Mouse (Mus musculus): ENCODE measurements around the gene Rnf41.

Rnf41 gene

GRCm38 (mm10) chr10:128486370-128486769, 74.9 kb downstream of the Rnf41 start:
- DNase-seq (ENCODE audit: low spot score in 2 of 2): no peak

DNA sequence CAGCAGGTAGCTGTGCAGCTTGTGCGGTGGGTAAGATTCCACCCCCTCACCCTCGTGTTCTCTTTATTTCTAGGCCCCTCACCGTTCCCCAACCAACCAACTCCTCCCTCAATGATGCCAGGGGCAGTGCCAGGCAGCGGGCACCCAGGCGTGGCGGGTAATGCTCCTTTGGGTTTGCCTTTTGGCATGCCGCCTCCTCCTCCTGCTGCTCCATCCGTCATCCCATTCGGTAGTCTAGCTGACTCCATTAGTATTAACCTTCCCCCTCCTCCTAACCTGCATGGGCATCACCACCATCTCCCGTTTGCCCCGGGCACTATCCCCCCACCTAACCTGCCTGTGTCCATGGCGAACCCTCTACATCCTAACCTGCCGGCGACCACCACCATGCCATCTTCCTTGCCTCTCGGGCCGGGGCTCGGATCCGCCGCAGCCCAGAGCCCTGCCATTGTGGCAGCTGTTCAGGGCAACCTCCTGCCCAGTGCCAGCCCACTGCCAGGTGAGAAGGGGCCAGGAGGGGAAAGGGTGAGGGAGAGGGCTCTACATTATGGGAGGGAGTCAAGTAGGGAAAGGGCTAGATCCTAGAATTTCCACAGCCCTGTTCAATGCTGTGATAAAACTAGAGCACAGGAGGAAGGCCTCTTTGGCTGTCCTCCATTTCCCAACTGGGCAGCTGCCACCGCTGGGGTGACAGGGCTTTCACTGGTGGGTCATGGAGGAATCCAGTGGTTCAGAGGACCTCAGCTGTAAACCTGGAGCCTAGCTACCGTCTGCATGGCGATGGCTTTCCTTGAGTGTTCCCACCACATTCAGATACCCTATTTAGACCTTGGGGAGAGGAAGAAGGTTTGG, 76.6 kb downstream of the Rnf41 start:
- DNase-seq (ENCODE audit: low spot score in 2 of 2): no peak

DNA sequence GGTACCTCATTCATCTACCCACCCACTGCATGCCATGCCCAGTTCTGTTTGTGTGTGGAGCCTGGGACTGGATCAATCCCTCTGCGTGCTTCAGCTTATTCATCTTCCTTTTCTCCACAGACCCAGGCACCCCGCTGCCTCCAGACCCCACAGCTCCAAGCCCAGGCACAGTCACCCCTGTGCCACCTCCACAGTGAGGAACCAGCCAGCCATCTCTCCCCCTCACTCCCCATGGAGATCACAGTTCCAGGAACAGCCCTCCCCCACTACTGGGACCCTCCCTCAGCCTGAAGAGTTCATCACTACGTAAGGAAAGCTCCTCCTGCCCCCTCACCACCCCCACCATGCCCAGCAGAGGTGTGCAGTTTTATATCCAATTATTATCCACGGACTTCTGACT, 77.3 kb downstream of the Rnf41 start:
- DNase-seq (ENCODE audit: low spot score in 2 of 2): no peak

- no peak for DNase-seq (ENCODE audit: low spot score in 2 of 2)
Measured at GRCm38 (mm10) chr10:128489380-128489779, 77.9 kb downstream of the Rnf41 start.

DNA sequence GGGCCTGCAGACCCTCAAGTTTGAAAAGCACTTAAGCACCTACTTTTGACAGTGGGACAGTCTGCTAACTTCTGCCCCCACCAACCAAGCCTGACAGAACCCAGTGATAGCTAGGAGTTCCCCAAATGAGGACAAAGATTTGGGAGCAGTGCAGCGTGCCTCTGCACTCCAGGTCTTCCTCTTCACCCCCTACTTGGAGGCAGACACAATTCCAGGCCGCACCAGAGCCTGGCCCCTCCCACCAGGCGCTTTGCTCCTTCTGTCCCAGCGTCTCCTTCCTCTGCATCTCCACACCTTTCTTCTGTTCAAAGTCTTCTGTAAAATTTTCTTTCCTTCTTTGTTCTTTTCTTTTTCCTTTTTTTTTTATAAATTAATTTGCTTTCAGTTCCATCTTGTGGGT, 78.3 kb downstream of the Rnf41 start:
- no peak for DNase-seq (ENCODE audit: low spot score in 2 of 2)

DNA sequence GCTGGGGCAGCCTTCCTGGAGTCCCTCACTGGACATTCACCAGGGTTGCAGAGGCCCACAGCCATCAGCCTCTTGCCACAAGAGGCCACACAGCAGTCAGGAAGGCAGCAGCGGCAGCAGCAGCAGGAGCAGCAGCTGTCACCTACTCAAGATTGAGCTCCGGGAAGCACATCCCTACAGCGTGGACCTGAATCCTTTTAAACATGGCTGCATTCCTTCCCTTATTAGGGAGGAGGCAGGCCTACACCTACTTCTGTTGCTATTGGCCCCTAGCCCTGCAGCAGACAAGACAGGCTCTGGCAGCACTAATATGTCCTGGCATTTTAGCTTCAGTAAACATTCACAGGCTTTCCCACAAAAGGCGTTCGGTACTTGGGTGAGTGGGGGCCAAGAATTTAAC, 78.8 kb downstream of the Rnf41 start:
- DNase-seq (ENCODE audit: low spot score in 2 of 2): no peak

DNA sequence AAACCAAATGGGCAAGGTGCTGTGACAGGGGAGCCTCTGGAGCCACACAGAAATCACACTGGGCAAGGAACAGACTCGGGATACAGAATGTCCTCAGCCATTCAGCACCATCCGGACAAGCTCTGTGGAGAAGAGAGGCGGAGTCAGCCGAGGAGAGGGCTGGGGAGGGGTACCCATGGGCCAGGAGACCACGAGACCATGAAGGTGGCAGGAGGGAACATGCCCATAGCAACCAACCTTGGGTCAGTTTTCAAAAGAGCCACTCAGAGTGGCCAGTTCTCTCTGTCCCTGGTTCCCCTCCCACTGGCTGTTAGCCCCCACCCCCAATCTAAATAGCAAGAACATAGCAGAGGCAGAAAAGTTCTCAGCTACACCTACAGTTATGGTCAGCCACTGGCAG, 79.5 kb downstream of the Rnf41 start:
- DNase-seq (ENCODE audit: low spot score in 2 of 2): no peak
